Mouse (Mus musculus) CD8-positive naive resting alpha-beta T cell, adult 2 months (primary cell): ENCODE results near the gene Prmt7.
"Not testable (repeated sequence)": the region's sequence is repeated elsewhere in the genome, so short reads cannot be mapped to it uniquely, and the experiment has no call there.

Experiments used
- DNase-seq, 2 experiments: peaks; one replicate each; pipeline ENCODE4 v3.0.0; 2022; ENCODE audit warnings: low read depth in 2 of 2, low spot score in 2 of 2

Prmt7 gene

GRCm38 (mm10) chr8:106210821-106211345 lies at the start of gene Prmt7, which contains the start of gene Slc7a6os:
TSS of gene Prmt7 (plus strand) at chr8:106210936.
TSS of gene Slc7a6os (minus strand) at chr8:106210935.
- DNase-seq, result peak; percentile 90 to 92

DNA sequence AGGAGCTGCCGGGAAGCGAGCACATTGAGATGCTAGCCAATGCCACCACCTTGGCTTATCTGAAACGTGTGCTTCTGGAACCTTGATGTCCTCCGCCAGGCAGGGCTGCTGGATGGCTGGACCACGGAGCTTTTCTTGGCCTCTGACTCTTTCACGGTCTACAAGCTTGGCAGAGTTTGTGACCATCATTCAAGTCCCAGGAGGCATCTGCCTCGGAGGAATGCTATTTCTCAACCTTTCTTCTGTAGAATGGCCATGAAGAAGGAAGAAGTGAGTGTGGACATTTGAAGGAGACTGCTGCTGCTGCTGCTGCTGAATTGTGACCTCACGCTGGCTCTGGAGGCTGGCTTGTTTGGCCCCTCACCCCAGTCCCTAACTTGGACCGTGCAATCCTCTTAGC lies 47.5 kb upstream of the Prmt7 start:
- DNase-seq, result no peak

DNA sequence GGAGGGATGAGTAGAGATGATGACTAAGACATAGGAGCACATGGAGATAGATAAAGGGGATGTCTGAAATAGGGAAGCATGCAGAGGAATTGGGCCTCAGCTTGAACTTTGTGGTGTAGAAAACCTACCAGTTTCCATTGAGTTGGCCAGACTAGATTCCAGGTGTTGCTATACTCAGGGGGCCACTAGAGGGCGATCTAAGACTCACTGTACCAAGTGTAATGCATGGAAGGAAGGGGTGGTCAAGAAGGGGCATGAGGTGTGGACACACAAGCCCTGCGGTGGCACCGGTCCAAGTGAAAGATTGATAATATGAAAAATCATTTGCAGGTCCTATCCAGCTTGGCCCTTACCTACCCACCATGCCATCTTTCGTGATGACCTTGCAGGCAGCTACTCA lies 45.3 kb upstream of the Prmt7 start:
- peak; percentile 62 to 73 for DNase-seq

GRCm38 (mm10) chr8:106168356-106169016 lies 42.2 kb upstream of the Prmt7 start, which contains the start of gene Slc7a6:
TSS of gene Slc7a6 (plus strand) at chr8:106168857.
- DNase-seq, result peak; percentile 80 to 82

- peak in 1 of 2 experiments; percentile 47 for DNase-seq
Observed at GRCm38 (mm10) chr8:106169017-106169933, 41.5 kb upstream of the Prmt7 start.

- DNase-seq, result no peak
Observed at GRCm38 (mm10) chr8:106169934-106170480, 40.7 kb upstream of the Prmt7 start.

DNA sequence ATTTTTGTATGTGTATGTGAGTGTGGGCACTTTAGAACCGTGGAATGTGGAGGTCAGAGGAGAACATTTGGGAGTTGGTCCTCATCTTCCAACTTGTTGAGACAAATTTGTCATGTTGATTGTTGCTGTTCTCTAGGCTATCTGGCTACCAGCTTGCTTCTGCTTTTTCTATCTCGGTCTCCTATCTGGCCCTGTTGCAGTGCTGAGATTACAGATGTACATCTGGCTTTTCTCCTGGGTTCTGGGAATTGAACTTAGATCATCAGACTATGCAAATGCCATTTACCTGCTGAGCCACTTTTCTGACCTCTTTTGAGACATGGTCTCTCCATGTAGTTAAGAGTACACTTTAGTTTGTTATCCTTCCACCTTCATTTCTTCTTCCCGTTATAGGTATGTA lies 37.2 kb upstream of the Prmt7 start:
- no peak for DNase-seq

- DNase-seq, result no peak
Observed at GRCm38 (mm10) chr8:106176891-106177290, 33.8 kb upstream of the Prmt7 start.

DNA sequence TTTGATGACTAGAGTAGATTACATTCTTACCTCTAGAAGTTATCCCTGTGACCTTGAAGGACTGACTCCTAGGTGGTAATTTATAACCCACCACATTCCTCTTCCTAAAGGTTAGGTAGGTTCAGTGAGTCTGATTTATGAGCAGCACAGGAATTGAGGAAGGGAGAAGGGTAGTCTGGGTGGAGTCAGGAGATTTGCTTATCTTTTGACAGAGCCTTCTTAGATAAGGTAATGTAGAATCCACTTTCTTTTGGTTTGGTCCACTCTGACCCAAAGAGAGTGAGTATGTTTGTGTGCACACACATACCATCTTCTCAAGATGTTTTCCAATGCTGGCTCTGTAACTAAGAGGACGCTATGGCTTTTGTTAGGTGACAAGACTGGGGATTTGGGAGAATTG lies 33.1 kb upstream of the Prmt7 start:
- no peak for DNase-seq

DNA sequence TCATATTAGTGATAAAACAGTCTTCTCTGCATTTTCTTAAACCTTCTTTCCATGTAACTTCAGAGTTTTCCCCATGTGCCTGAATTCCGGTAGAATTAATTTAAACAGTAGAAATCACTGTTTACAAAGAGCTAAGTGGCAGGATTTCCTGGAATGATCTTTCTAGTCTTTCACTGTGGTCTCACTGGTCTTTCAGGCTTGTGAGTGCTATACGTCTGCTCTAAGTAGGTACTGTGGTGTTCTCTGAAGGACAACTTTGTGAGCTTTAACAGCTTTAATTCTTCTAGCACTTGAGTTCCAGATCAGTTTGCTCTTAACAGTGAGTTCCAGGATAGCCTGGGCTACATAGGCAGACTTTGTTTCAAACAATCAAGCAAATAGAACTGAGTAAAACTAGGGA lies 32.3 kb upstream of the Prmt7 start:
- DNase-seq, result no peak

- no peak for DNase-seq
Observed at GRCm38 (mm10) chr8:106185628-106186270, 25.0 kb upstream of the Prmt7 start.

GRCm38 (mm10) chr8:106186394-106186793 lies 24.3 kb upstream of the Prmt7 start:
- no peak for DNase-seq

GRCm38 (mm10) chr8:106189162-106189561 lies 21.6 kb upstream of the Prmt7 start:
- DNase-seq, result no peak

DNA sequence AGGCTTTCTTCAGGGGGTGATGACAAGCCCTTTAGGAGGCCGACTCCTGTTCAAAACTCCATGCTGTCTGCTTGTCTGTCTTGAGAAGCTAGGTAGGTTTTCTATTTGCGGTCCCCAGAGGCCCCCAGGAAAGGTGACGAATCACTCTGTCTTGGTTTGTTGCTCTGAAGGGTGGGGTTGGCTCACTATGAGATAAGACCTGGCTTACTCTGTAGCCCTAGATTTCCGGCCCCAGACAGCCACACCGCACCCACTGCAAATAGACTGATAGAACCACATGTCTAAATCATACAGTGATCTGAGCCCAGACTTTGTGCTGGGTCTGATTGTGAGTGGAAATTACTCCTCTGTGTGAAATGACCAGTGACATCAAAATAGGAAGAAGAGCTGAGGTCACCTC lies 19.1 kb upstream of the Prmt7 start:
- DNase-seq, result no peak

DNA sequence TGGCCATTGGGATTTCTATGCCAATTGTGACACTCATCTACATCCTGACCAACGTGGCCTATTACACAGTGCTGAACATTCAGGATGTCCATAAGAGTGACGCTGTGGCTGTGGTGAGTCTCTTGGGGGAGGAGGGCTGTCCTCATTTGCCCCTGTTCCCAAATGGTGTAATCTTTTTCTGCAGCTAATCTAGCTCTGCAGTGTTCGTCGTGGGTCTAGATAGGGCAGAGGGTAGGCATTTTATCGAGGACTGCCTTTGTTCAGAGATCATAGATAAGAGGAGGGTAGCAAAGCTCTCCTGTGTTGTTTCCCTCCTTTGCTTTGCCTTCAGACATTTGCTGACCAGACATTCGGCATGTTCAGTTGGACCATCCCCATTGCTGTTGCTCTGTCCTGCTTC lies 17.6 kb upstream of the Prmt7 start:
- DNase-seq, result no peak

- DNase-seq, result no peak
Observed at GRCm38 (mm10) chr8:106194062-106194461, 16.7 kb upstream of the Prmt7 start.

- DNase-seq, result peak in 1 of 2 experiments; percentile 30
Observed at GRCm38 (mm10) chr8:106198741-106199140, 12.0 kb upstream of the Prmt7 start.

DNA sequence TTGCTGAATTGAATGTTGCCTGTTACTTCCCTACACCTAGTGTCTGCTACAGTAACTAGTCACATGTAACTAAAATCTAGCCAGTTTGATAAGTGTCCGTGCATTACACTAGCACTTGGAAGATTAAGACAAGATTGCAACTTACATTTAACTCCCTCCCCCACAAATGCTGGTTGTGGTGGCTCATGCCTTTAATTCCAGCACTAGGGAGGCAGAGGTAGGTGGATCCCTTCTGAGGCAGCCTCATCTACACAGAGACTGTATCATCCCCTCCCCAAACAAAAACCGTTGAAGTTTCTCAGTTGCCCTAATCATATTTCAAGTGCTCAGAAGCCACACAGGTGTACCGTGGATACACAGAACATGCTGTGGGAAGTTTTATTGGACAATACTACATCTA lies 11.1 kb upstream of the Prmt7 start:
- not testable (repeated sequence) for DNase-seq

DNA sequence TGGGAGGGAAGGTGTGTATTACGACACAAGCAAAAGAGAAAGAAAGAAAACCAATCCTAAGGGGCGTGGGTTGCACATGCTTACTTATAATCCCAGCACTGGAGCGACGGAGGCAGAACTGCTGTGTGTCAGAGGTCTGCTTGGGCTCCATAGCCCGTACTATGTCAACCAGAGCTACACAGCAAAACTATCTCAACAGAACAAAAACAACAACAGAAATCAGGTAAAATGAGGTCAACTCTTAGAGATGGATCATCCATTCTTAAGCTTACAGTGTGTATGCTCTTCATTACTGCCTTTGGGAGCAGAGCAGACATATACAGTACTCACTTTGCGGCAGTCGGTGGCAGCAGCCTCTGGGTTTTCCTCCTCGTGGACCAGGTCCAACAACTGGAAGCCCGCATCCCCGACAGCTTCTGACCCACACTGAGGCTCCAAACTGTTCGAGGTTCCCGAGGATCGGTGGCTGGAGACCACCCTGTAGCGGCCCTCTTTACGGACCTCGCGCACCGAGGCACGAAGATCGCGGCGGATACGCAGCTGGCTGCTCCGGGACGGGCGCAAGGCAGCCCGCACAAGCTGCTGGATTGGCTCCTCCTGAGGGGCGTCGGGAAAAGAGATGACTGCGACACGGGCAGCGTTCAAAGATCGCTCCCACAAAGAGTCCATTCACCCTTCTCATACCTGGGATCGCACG lies 553 bp upstream of the Prmt7 start:
- peak; percentile 7 to 24 for DNase-seq

GRCm38 (mm10) chr8:106211421-106211820 lies 685 bp downstream of the Prmt7 start:
- no peak for DNase-seq

GRCm38 (mm10) chr8:106213959-106214358 lies 3.2 kb downstream of the Prmt7 start:
- no peak for DNase-seq
